Mouse (Mus musculus): ENCODE data around the gene Kcnk4. TPM values are rescaled to one million over a fixed set of nuclear protein-coding genes. Genes with fewer than 3 reads are reported as not detected.

Gene Kcnk4
- total and polyA plus RNA-seq, 3 experiments = 0.15 to 1.8 TPM; not detected in 1

- peak overlapping the region; percentile 91 for H3K27ac ChIP-seq (ENCODE audit: control insufficient read depth, low read depth, low read length)
- peaks cover 1% of the 10 kb centered on the region; the same call in 1 of the 2 replicates for H3K79me2 ChIP-seq (ENCODE audit: control insufficient read depth, insufficient read depth, low read length, poor library complexity)
- no peaks in the 10 kb centered on the region for H3K9me3 ChIP-seq (replicated peaks; ENCODE audit: insufficient read depth, low read length)
- H3K27me3 ChIP-seq (ENCODE audit: control insufficient read depth in 1 of 2, insufficient read depth in 2 of 2, low read length in 2 of 2) = no peaks in the 10 kb centered on the region
- H3K36me3 ChIP-seq (ENCODE audit: control insufficient read depth in 1 of 2, insufficient read depth in 2 of 2, low read length in 2 of 2) = peaks cover 0 to 6% of the 10 kb centered on the region in 2 experiments; a peak in 1 of 4 replicates
- H3K4me1 ChIP-seq (ENCODE audit: control insufficient read depth in 1 of 2, insufficient read depth in 2 of 2, low read length in 2 of 2) = 0 out of 4 replicates have a peak, but pooled peaks cover 0 to 6% of the 10 kb centered on the region in 2 experiments
- DNase-seq (ENCODE audit: low read depth, low spot score) = peak; percentile 65
- peak overlapping the region; percentile 59 to 61 for H3K4me3 ChIP-seq (ENCODE audit: control insufficient read depth in 1 of 2, insufficient read depth in 1 of 2, low read depth in 2 of 2, low read length in 2 of 2)
- peak overlapping the region; percentile 82 for H3K9ac ChIP-seq (ENCODE audit: control insufficient read depth, low read depth, low read length, poor library complexity, severe bottlenecking)
- TF ChIP-seq MEF2A (IDR thresholded peaks at IDR 0.05; ENCODE audit: extremely low read depth, insufficient replicate concordance, low read depth, low read length, poor library complexity, severe bottlenecking) = no peak
- no peak for TF ChIP-seq POLR2AphosphoS5 (IDR thresholded peaks at IDR 0.05; ENCODE audit: borderline replicate concordance, low read depth, low read length)
- TF ChIP-seq MXI1 (IDR thresholded peaks at IDR 0.05; ENCODE audit: low read depth, low read length) = 0 out of 2 replicates have a peak, but pooled peaks have one; percentile 10
Measured at GRCm38 (mm10) chr19:6950613-6951153, 16.4 kb upstream of the Kcnk4 start.

GRCm38 (mm10) chr19:6949951-6950350 is 15.6 kb upstream of the Kcnk4 start:
- H3K79me2 ChIP-seq (ENCODE audit: control insufficient read depth, insufficient read depth, low read length, poor library complexity) = peaks cover 1% of the 10 kb centered on the region; the same call in 1 of the 2 replicates
- H3K9me3 ChIP-seq (replicated peaks; ENCODE audit: insufficient read depth, low read length) = no peaks in the 10 kb centered on the region
- H3K27ac ChIP-seq (ENCODE audit: control insufficient read depth, low read depth, low read length) = no peak overlapping the region
- no peaks in the 10 kb centered on the region for H3K27me3 ChIP-seq (ENCODE audit: control insufficient read depth in 1 of 2, insufficient read depth in 2 of 2, low read length in 2 of 2)
- H3K9ac ChIP-seq (ENCODE audit: control insufficient read depth, low read depth, low read length, poor library complexity, severe bottlenecking) = no peak overlapping the region; the same call in 1 of the 2 replicates
- no peak for DNase-seq (ENCODE audit: low read depth, low spot score)
- H3K4me3 ChIP-seq (ENCODE audit: control insufficient read depth in 1 of 2, insufficient read depth in 1 of 2, low read depth in 2 of 2, low read length in 2 of 2) = no peak overlapping the region; a peak in 1 of 4 replicates
- H3K4me1 ChIP-seq (ENCODE audit: control insufficient read depth in 1 of 2, insufficient read depth in 2 of 2, low read length in 2 of 2) = 0 out of 4 replicates have a peak, but pooled peaks cover 0 to 6% of the 10 kb centered on the region in 2 experiments
- H3K36me3 ChIP-seq (ENCODE audit: control insufficient read depth in 1 of 2, insufficient read depth in 2 of 2, low read length in 2 of 2) = peaks cover 0 to 6% of the 10 kb centered on the region in 2 experiments; a peak in 1 of 4 replicates
- TF ChIP-seq RCOR1 (IDR thresholded peaks at IDR 0.05; ENCODE audit: low read depth, low read length) (no peak), MEF2A (IDR thresholded peaks at IDR 0.05; ENCODE audit: extremely low read depth, insufficient replicate concordance, low read depth, low read length, poor library complexity, severe bottlenecking) (no peak), MAX (IDR thresholded peaks at IDR 0.05; ENCODE audit: low read length) (0 out of 2 replicates have a peak, but pooled peaks have one; percentile 26), CHD2 (IDR thresholded peaks at IDR 0.05; ENCODE audit: low read length) (no peak)

GRCm38 (mm10) chr19:6949532-6949931 is 15.2 kb upstream of the Kcnk4 start:
- TF ChIP-seq NRF1 (IDR thresholded peaks at IDR 0.05; ENCODE audit: insufficient read depth, low read depth, low read length, poor library complexity, severe bottlenecking) = no peak
- TF ChIP-seq USF2 (IDR thresholded peaks at IDR 0.05; ENCODE audit: borderline replicate concordance in 1 of 2, insufficient read depth in 1 of 2, low read depth in 1 of 2, low read length in 2 of 2) = no peak
- no peak for TF ChIP-seq GATA1 (IDR thresholded peaks at IDR 0.05; ENCODE audit: low read depth, low read length)
- TF ChIP-seq CHD1 (IDR thresholded peaks at IDR 0.05; ENCODE audit: low read depth, low read length) = no peak
- TF ChIP-seq MYC (IDR thresholded peaks at IDR 0.05; ENCODE audit: low read depth, low read length) = no peak
- no peak for TF ChIP-seq MEF2A (IDR thresholded peaks at IDR 0.05; ENCODE audit: extremely low read depth, insufficient replicate concordance, low read depth, low read length, poor library complexity, severe bottlenecking)
- no peak for TF ChIP-seq POLR2A (IDR thresholded peaks at IDR 0.05; ENCODE audit: control insufficient read depth in 1 of 2, insufficient read depth in 1 of 2, low read depth in 1 of 2, low read length in 2 of 2, poor library complexity in 1 of 2)
- TF ChIP-seq E2F4 (IDR thresholded peaks at IDR 0.05; ENCODE audit: borderline replicate concordance, low read depth, low read length) = no peak
- no peak for TF ChIP-seq CTCF (IDR thresholded peaks at IDR 0.05 in 2 of 3, conservative IDR thresholded peaks at IDR 0.05 in 1 of 3; ENCODE audit: control insufficient read depth in 1 of 3, insufficient read depth in 1 of 3, low read depth in 2 of 3, low read length in 3 of 3, poor library complexity in 1 of 3, severe bottlenecking in 1 of 3)
- TF ChIP-seq ETS1 (IDR thresholded peaks at IDR 0.05; ENCODE audit: low read depth, low read length) = no peak
- TF ChIP-seq CHD2 (IDR thresholded peaks at IDR 0.05; ENCODE audit: low read length) = no peak
- TF ChIP-seq TCF12 (IDR thresholded peaks at IDR 0.05; ENCODE audit: low read depth, low read length) = no peak
- peaks cover 0 to 6% of the 10 kb centered on the region in 2 experiments; a peak in 1 of 4 replicates for H3K36me3 ChIP-seq (ENCODE audit: control insufficient read depth in 1 of 2, insufficient read depth in 2 of 2, low read length in 2 of 2)

More at GRCm38 (mm10) chr19:6949532-6949931, 15.2 kb upstream of the Kcnk4 start:
- no peaks in the 10 kb centered on the region for H3K27me3 ChIP-seq (ENCODE audit: control insufficient read depth in 1 of 2, insufficient read depth in 2 of 2, low read length in 2 of 2)
- no peak for DNase-seq (ENCODE audit: low read depth, low spot score)
- no peak overlapping the region for H3K4me3 ChIP-seq (ENCODE audit: control insufficient read depth in 1 of 2, insufficient read depth in 1 of 2, low read depth in 2 of 2, low read length in 2 of 2)
- peaks cover 1% of the 10 kb centered on the region; the same call in 1 of the 2 replicates for H3K79me2 ChIP-seq (ENCODE audit: control insufficient read depth, insufficient read depth, low read length, poor library complexity)
- H3K9ac ChIP-seq (ENCODE audit: control insufficient read depth, low read depth, low read length, poor library complexity, severe bottlenecking) = no peak overlapping the region
- no peaks in the 10 kb centered on the region for H3K9me3 ChIP-seq (replicated peaks; ENCODE audit: insufficient read depth, low read length)
- no peak overlapping the region for H3K27ac ChIP-seq (ENCODE audit: control insufficient read depth, low read depth, low read length)
- H3K4me1 ChIP-seq (ENCODE audit: control insufficient read depth in 1 of 2, insufficient read depth in 2 of 2, low read length in 2 of 2) = 0 out of 4 replicates have a peak, but pooled peaks cover 0 to 6% of the 10 kb centered on the region in 2 experiments

All from MEL (cell line).